Mouse (Mus musculus): ENCODE measurements around the gene Mex3a. TPM values are rescaled to one million over a fixed set of nuclear protein-coding genes. Genes with fewer than 3 reads are reported as not detected.
A peak's percentile ranks its signal among the peaks of the same experiment; 100 is the strongest.

Gene Mex3a
- polyA plus RNA-seq, 1 experiment from 2014 or later, result 31.6 TPM

- Histone ChIP-seq H3K9ac (ENCODE audit: low read depth, low read length) (no peak overlapping the region), H3K27ac (ENCODE audit: low read depth, low read length) (no peak overlapping the region), H3K36me3 (ENCODE audit: control insufficient read depth, insufficient read depth, low read length) (no peaks in the 10 kb centered on the region), H3K4me2 (replicated peaks; ENCODE audit: low read depth, low read length) (no peak overlapping the region), H3K27me3 (ENCODE audit: control insufficient read depth, insufficient read depth, low read length) (no peaks in the 10 kb centered on the region), H3K4me1 (ENCODE audit: control insufficient read depth, insufficient read depth, low read length) (no peaks in the 10 kb centered on the region), H3K9me3 (ENCODE audit: control insufficient read depth, low read length) (no peaks in the 10 kb centered on the region), H3K4me3 (ENCODE audit: low read length) (no peak overlapping the region)
- 55% methylated on average over 4 of the region's 4 CpGs for WGBS
- no peak for ATAC-seq (ENCODE audit: low FRiP score, low TSS enrichment)
Measured at GRCm38 (mm10) chr3:88518411-88518810, 13.8 kb upstream of the Mex3a start.

GRCm38 (mm10) chr3:88520078-88520477 is 12.1 kb upstream of the Mex3a start:
- no peaks in the 10 kb centered on the region for H3K4me1 ChIP-seq (ENCODE audit: control insufficient read depth, insufficient read depth, low read length)
- no peak overlapping the region for H3K4me3 ChIP-seq (ENCODE audit: low read length)
- ATAC-seq (ENCODE audit: low FRiP score, low TSS enrichment), result no peak
- H3K9me3 ChIP-seq (ENCODE audit: control insufficient read depth, low read length), result no peaks in the 10 kb centered on the region
- 0 out of 2 replicates have a peak, but pooled peaks cover 3% of the 10 kb centered on the region for H3K36me3 ChIP-seq (ENCODE audit: control insufficient read depth, insufficient read depth, low read length)
- H3K4me2 ChIP-seq (replicated peaks; ENCODE audit: low read depth, low read length), result no peak overlapping the region
- no peak overlapping the region for H3K9ac ChIP-seq (ENCODE audit: low read depth, low read length)
- WGBS, result 74% methylated on average over 2 of the region's 2 CpGs
- H3K27ac ChIP-seq (ENCODE audit: low read depth, low read length), result no peak overlapping the region
- no peaks in the 10 kb centered on the region for H3K27me3 ChIP-seq (ENCODE audit: control insufficient read depth, insufficient read depth, low read length)

GRCm38 (mm10) chr3:88521156-88521555 is 11.0 kb upstream of the Mex3a start:
- Histone ChIP-seq H3K4me3 (ENCODE audit: low read length) (no peak overlapping the region), H3K4me1 (ENCODE audit: control insufficient read depth, insufficient read depth, low read length) (0 out of 2 replicates have a peak, but pooled peaks cover 3% of the 10 kb centered on the region), H3K36me3 (ENCODE audit: control insufficient read depth, insufficient read depth, low read length) (0 out of 2 replicates have a peak, but pooled peaks cover 5% of the 10 kb centered on the region), H3K27ac (ENCODE audit: low read depth, low read length) (no peak overlapping the region), H3K9ac (ENCODE audit: low read depth, low read length) (no peak overlapping the region), H3K9me3 (ENCODE audit: control insufficient read depth, low read length) (no peaks in the 10 kb centered on the region), H3K4me2 (replicated peaks; ENCODE audit: low read depth, low read length) (no peak overlapping the region), H3K27me3 (ENCODE audit: control insufficient read depth, insufficient read depth, low read length) (no peaks in the 10 kb centered on the region)
- ATAC-seq (ENCODE audit: low FRiP score, low TSS enrichment), result no peak
- WGBS, result 92% methylated on average over 6 of the region's 6 CpGs

- Histone ChIP-seq H3K4me2 (replicated peaks; ENCODE audit: low read depth, low read length) (no peak overlapping the region), H3K4me3 (ENCODE audit: low read length) (no peak overlapping the region), H3K9ac (ENCODE audit: low read depth, low read length) (no peak overlapping the region), H3K27me3 (ENCODE audit: control insufficient read depth, insufficient read depth, low read length) (no peaks in the 10 kb centered on the region), H3K9me3 (ENCODE audit: control insufficient read depth, low read length) (no peaks in the 10 kb centered on the region), H3K36me3 (ENCODE audit: control insufficient read depth, insufficient read depth, low read length) (0 out of 2 replicates have a peak, but pooled peaks cover 5% of the 10 kb centered on the region), H3K27ac (ENCODE audit: low read depth, low read length) (no peak overlapping the region), H3K4me1 (ENCODE audit: control insufficient read depth, insufficient read depth, low read length) (0 out of 2 replicates have a peak, but pooled peaks cover 7% of the 10 kb centered on the region)
- WGBS, result 32% methylated on average over 9 of the region's 9 CpGs
- ATAC-seq (ENCODE audit: low FRiP score, low TSS enrichment), result peak; percentile 30; the same call in 1 of the 2 replicates
Measured at GRCm38 (mm10) chr3:88521803-88522331, 10.3 kb upstream of the Mex3a start.

- ATAC-seq (ENCODE audit: low FRiP score, low TSS enrichment), result no peak
- Histone ChIP-seq H3K27me3 (ENCODE audit: control insufficient read depth, insufficient read depth, low read length) (no peaks in the 10 kb centered on the region), H3K4me1 (ENCODE audit: control insufficient read depth, insufficient read depth, low read length) (peaks cover 18% of the 10 kb centered on the region), H3K9me3 (ENCODE audit: control insufficient read depth, low read length) (no peaks in the 10 kb centered on the region), H3K27ac (ENCODE audit: low read depth, low read length) (no peak overlapping the region), H3K4me3 (ENCODE audit: low read length) (no peak overlapping the region), H3K9ac (ENCODE audit: low read depth, low read length) (no peak overlapping the region), H3K36me3 (ENCODE audit: control insufficient read depth, insufficient read depth, low read length) (0 out of 2 replicates have a peak, but pooled peaks cover 5% of the 10 kb centered on the region), H3K4me2 (replicated peaks; ENCODE audit: low read depth, low read length) (no peak overlapping the region)
- 83% methylated on average over 8 of the region's 8 CpGs for WGBS
Measured at GRCm38 (mm10) chr3:88523027-88523426, 9.2 kb upstream of the Mex3a start.

GRCm38 (mm10) chr3:88525021-88525420 is 7.2 kb upstream of the Mex3a start:
- WGBS, result 90% methylated on average over 5 of the region's 5 CpGs
- 0 out of 2 replicates have a peak, but pooled peaks cover 5% of the 10 kb centered on the region for H3K36me3 ChIP-seq (ENCODE audit: control insufficient read depth, insufficient read depth, low read length)
- H3K27me3 ChIP-seq (ENCODE audit: control insufficient read depth, insufficient read depth, low read length), result no peaks in the 10 kb centered on the region
- no peak for ATAC-seq (ENCODE audit: low FRiP score, low TSS enrichment)
- peaks cover 36% of the 10 kb centered on the region for H3K4me1 ChIP-seq (ENCODE audit: control insufficient read depth, insufficient read depth, low read length)
- no peak overlapping the region for H3K9ac ChIP-seq (ENCODE audit: low read depth, low read length)
- H3K27ac ChIP-seq (ENCODE audit: low read depth, low read length), result no peak overlapping the region
- no peak overlapping the region for H3K4me3 ChIP-seq (ENCODE audit: low read length)
- no peaks in the 10 kb centered on the region for H3K9me3 ChIP-seq (ENCODE audit: control insufficient read depth, low read length)
- H3K4me2 ChIP-seq (replicated peaks; ENCODE audit: low read depth, low read length), result no peak overlapping the region

- H3K36me3 ChIP-seq (ENCODE audit: control insufficient read depth, insufficient read depth, low read length), result 0 out of 2 replicates have a peak, but pooled peaks cover 5% of the 10 kb centered on the region
- H3K9me3 ChIP-seq (ENCODE audit: control insufficient read depth, low read length), result no peaks in the 10 kb centered on the region
- no peak overlapping the region for H3K27ac ChIP-seq (ENCODE audit: low read depth, low read length)
- no peak overlapping the region for H3K4me3 ChIP-seq (ENCODE audit: low read length)
- no peak overlapping the region; the same call in 1 of the 2 replicates for H3K4me2 ChIP-seq (replicated peaks; ENCODE audit: low read depth, low read length)
- H3K4me1 ChIP-seq (ENCODE audit: control insufficient read depth, insufficient read depth, low read length), result peaks cover 42% of the 10 kb centered on the region
- no peaks in the 10 kb centered on the region for H3K27me3 ChIP-seq (ENCODE audit: control insufficient read depth, insufficient read depth, low read length)
- H3K9ac ChIP-seq (ENCODE audit: low read depth, low read length), result no peak overlapping the region
- ATAC-seq (ENCODE audit: low FRiP score, low TSS enrichment), result peak; percentile 79
- WGBS, result 34% methylated on average over 17 of the region's 17 CpGs
Measured at GRCm38 (mm10) chr3:88526157-88527131, 5.8 kb upstream of the Mex3a start.

- Histone ChIP-seq H3K27me3 (ENCODE audit: control insufficient read depth, insufficient read depth, low read length) (no peaks in the 10 kb centered on the region), H3K4me1 (ENCODE audit: control insufficient read depth, insufficient read depth, low read length) (peaks cover 42% of the 10 kb centered on the region), H3K9me3 (ENCODE audit: control insufficient read depth, low read length) (no peaks in the 10 kb centered on the region), H3K4me2 (replicated peaks; ENCODE audit: low read depth, low read length) (peak overlapping the region; percentile 8; the same call in 1 of the 2 replicates), H3K36me3 (ENCODE audit: control insufficient read depth, insufficient read depth, low read length) (0 out of 2 replicates have a peak, but pooled peaks cover 5% of the 10 kb centered on the region), H3K9ac (ENCODE audit: low read depth, low read length) (peak overlapping the region; percentile 53), H3K4me3 (ENCODE audit: low read length) (peak overlapping the region; percentile 5; the same call in 1 of the 2 replicates), H3K27ac (ENCODE audit: low read depth, low read length) (peak overlapping the region; percentile 47; the same call in 1 of the 2 replicates)
- 12% methylated on average over 8 of the region's 8 CpGs for WGBS
- no peak for ATAC-seq (ENCODE audit: low FRiP score, low TSS enrichment)
Measured at GRCm38 (mm10) chr3:88527565-88527964, 4.6 kb upstream of the Mex3a start.
